Mouse (Mus musculus) cerebral cortex, adult 2 months (tissue): ENCODE measurements around the gene Pgf.

ENCODE experiments used
- WGBS: fragments of 180-500 bp; shearing (Covaris S2); methylation state at CpG from one replicate; pipeline ENCODE4 v1.1.7; 2018; 5-methylcytosine and 5-hydroxymethylcytosine counted together

The Pgf gene

DNA sequence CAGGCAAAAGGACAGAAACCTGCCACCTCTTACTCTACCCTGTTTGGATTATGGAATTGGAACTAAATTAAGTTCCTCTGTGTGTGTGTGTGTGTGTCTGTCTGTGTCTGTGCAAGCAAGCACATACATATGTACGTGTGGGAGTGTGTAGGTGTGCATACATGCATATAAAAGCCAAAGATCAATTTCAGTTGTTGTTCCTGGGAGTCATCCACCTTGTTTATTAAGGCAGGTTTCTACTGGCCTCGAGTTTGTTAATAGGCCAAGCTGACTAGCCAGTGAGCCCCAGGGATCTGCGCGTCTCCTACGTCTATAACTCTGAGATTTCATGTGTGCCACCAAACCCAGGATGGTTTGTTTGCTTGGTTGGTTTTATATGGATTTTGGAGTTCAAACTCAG lies 52.8 kb downstream of the Pgf start:
- WGBS, result 91% methylated on average over 5 of the region's 5 CpGs

DNA sequence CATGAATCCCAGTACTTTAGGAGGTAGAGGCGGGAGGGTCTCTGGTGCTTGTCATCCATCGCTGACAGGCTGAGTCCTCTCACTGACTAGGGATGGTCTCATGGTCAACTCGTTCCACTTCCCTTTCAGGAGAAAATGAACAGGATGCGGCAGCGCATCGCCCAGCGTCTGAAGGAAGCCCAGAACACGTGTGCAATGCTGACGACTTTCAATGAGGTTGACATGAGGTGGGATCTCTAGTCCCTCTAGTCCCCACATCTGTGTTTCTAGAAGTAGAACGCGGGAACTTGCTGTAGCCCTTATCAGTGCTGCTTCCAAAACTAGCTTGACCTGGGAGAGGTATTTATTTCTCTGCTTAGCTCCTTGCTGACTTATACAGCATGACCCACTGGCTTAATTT lies 53.9 kb downstream of the Pgf start:
- WGBS, result 84% methylated on average over 11 of the region's 11 CpGs

DNA sequence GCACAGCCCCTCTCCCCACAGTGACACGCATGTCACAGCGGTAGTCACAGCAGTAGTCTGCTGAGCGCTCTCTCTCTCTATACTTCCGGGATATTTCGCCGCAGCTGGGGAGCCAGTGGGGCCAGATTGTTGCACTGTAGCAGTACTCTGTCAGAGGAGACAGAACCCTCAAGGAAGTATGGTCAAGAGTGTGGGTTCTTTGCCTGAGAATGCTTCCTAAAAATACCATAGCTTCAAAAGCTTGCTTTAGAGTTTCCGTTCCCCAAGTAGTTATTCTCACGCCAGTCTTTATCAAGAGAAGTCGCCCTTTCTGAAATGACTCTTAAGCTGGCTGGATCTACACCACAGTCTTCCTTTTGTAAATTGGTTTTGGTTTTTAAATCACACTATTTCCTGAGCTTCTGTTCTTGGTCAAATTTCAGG lies 54.5 kb downstream of the Pgf start:
- 83% methylated on average over 9 of the region's 9 CpGs for WGBS

DNA sequence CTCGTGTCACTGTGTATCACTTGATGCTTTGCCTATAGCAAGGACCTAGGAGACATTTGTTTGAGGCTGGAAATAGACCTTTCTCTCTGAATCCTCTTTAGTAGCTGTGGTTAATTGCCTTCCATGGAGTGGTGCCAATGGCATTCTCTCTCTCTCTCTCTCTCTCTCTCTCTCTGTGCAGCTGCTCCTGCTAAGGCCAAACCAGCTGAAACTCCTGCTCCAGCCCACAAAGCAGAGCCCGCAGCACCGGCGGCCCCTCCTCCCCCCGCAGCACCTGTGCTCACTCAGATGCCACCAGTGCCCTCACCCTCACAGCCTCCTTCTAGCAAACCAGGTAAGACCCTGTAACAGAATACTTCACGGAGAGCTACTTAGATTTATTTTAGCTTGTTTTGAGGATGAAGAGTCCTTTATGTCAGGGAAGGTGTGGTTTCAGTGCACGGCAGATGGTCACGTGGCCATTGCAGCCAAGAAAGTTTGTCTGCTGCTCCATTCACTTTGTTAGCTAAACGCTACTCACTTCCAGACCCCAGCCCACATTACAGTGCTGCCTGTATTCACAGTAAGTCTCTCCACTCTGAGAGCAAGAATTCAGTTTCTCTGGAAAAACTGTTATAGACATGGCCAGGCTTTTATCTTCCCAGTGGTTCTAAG lies 55.7 kb downstream of the Pgf start:
- 40% methylated on average over 9 of the region's 9 CpGs for WGBS
